Mouse (Mus musculus) limb, embryonic 12.5 days (tissue): Measurements from ENCODE around the gene Scrn1. TPM values are rescaled to one million over a fixed set of nuclear protein-coding genes. Genes with fewer than 3 reads are reported as not detected.

Experiments used
- ATAC-seq: fragments of 200-750 bp; cut with Nextera tagmentation; 2 replicates; pipeline ENCODE4 v1.8.0; 2017; ENCODE audit warnings: low read depth, moderate TSS enrichment; ENCODE audit not compliant: insufficient number of reproducible peaks, insufficient read depth, low FRiP score, low TSS enrichment
- H3K27ac ChIP-seq: fragments of 300-500 bp; sonication (generic); 2 replicates; pipeline ENCODE4 v1.5.1; 2016; ENCODE audit warnings: mild to moderate bottlenecking, moderate library complexity
- H3K27me3 ChIP-seq: fragments of 300-500 bp; sonication (generic); 2 replicates; pipeline ENCODE4 v1.6.1; 2016; ENCODE audit warnings: mild to moderate bottlenecking, moderate library complexity
- H3K36me3 ChIP-seq: fragments of 300-500 bp; sonication (generic); 2 replicates; pipeline ENCODE4 v1.6.1; 2016; ENCODE audit warnings: mild to moderate bottlenecking, moderate library complexity
- H3K4me1 ChIP-seq: fragments of 300-500 bp; sonication (generic); replicated peaks from 2 replicates; pipeline ENCODE4 v1.6.1; 2016
- H3K4me2 ChIP-seq: fragments of 300-500 bp; sonication (generic); 2 replicates; pipeline ENCODE4 v1.6.1; 2016; ENCODE audit warnings: mild to moderate bottlenecking, moderate library complexity
- H3K4me3 ChIP-seq: fragments of 300-500 bp; sonication (generic); replicated peaks from 2 replicates; pipeline ENCODE4 v1.5.1; 2016; ENCODE audit warnings: mild to moderate bottlenecking
- H3K9ac ChIP-seq: fragments of 300-500 bp; sonication (generic); replicated peaks from 2 replicates; pipeline ENCODE4 v1.6.1; 2016; ENCODE audit warnings: mild to moderate bottlenecking, moderate library complexity
- H3K9me3 ChIP-seq: fragments of 300-500 bp; sonication (generic); 2 replicates; pipeline ENCODE4 v1.6.1; 2016; ENCODE audit warnings: mild to moderate bottlenecking, moderate library complexity
- WGBS: fragments of 180-500 bp; shearing (Covaris S2); methylation state at CpG from one replicate; pipeline ENCODE4 v1.1.7; 2016; 5-methylcytosine and 5-hydroxymethylcytosine counted together
- polyA plus RNA-seq: library from polyadenylated mRNA; unstranded; fragments of >200 nt; fragmentation: Nextera tagmentation; extraction: Ambion mirVana; gene quantifications from 2 replicates; pipeline ENCODE4 v1.2.1, GENCODE M21; 2016

The Scrn1 gene
- polyA plus RNA-seq, 1 experiment from 2014 or later: 15.0 TPM

GRCm38 (mm10) chr6:54593766-54594468 lies 27.6 kb upstream of the Scrn1 start:
- no peak overlapping the region for H3K27ac ChIP-seq
- peaks cover 38% of the 10 kb centered on the region for H3K4me1 ChIP-seq
- H3K36me3 ChIP-seq: no peaks in the 10 kb centered on the region
- 58% methylated on average over 8 of the region's 8 CpGs for WGBS
- ATAC-seq: no peak
- no peaks in the 10 kb centered on the region for H3K9me3 ChIP-seq
- no peak overlapping the region for H3K9ac ChIP-seq
- H3K4me3 ChIP-seq: peak overlapping the region; percentile 48
- peak overlapping the region; percentile 71 for H3K4me2 ChIP-seq
- H3K27me3 ChIP-seq: no peaks in the 10 kb centered on the region

- peak overlapping the region; percentile 48 for H3K4me3 ChIP-seq
- H3K4me1 ChIP-seq: peaks cover 38% of the 10 kb centered on the region
- H3K9ac ChIP-seq: peak overlapping the region; percentile 56
- H3K27ac ChIP-seq: no peak overlapping the region
- peak; percentile 73 for ATAC-seq
- H3K4me2 ChIP-seq: peak overlapping the region; percentile 57
- under 1% methylated on average over 20 of the region's 20 CpGs for WGBS
- no peaks in the 10 kb centered on the region for H3K27me3 ChIP-seq
- no peaks in the 10 kb centered on the region for H3K9me3 ChIP-seq
- no peaks in the 10 kb centered on the region for H3K36me3 ChIP-seq
These were observed 26.7 kb upstream of the Scrn1 start for GRCm38 (mm10) chr6:54592938-54593535.

- Histone ChIP-seq H3K27ac (no peak overlapping the region), H3K9me3 (no peaks in the 10 kb centered on the region), H3K4me2 (peak overlapping the region; percentile 57), H3K36me3 (no peaks in the 10 kb centered on the region), H3K27me3 (no peaks in the 10 kb centered on the region), H3K4me1 (peaks cover 32% of the 10 kb centered on the region), H3K9ac (peak overlapping the region; percentile 37), H3K4me3 (peak overlapping the region; percentile 28)
- 59% methylated on average over 6 of the region's 6 CpGs for WGBS
- ATAC-seq: no peak
These were observed 25.5 kb upstream of the Scrn1 start for GRCm38 (mm10) chr6:54591778-54592177.

- H3K4me2 ChIP-seq: no peak overlapping the region
- ATAC-seq: no peak
- H3K27me3 ChIP-seq: no peaks in the 10 kb centered on the region
- no peaks in the 10 kb centered on the region for H3K9me3 ChIP-seq
- peaks cover 21% of the 10 kb centered on the region for H3K4me1 ChIP-seq
- no peaks in the 10 kb centered on the region for H3K36me3 ChIP-seq
- 95% methylated on average over 2 of the region's 2 CpGs for WGBS
- H3K4me3 ChIP-seq: no peak overlapping the region
- H3K27ac ChIP-seq: no peak overlapping the region
- H3K9ac ChIP-seq: no peak overlapping the region
These were observed 24.4 kb upstream of the Scrn1 start for GRCm38 (mm10) chr6:54590691-54591090.

- no peak overlapping the region for H3K4me3 ChIP-seq
- no peaks in the 10 kb centered on the region for H3K9me3 ChIP-seq
- no peak overlapping the region for H3K4me2 ChIP-seq
- H3K9ac ChIP-seq: no peak overlapping the region
- no peak overlapping the region for H3K27ac ChIP-seq
- no peak for ATAC-seq
- 47% methylated on average over 1 of the region's 1 CpGs for WGBS
- peaks cover 17% of the 10 kb centered on the region for H3K4me1 ChIP-seq
- H3K27me3 ChIP-seq: no peaks in the 10 kb centered on the region
- H3K36me3 ChIP-seq: peaks cover 10% of the 10 kb centered on the region; the same call in 1 of the 2 replicates
These were observed 21.9 kb upstream of the Scrn1 start for GRCm38 (mm10) chr6:54588212-54588611.

GRCm38 (mm10) chr6:54587683-54588082 lies 21.4 kb upstream of the Scrn1 start:
- no peak for ATAC-seq
- H3K36me3 ChIP-seq: peaks cover 15% of the 10 kb centered on the region
- H3K4me2 ChIP-seq: no peak overlapping the region
- H3K9ac ChIP-seq: no peak overlapping the region
- WGBS: 71% methylated on average over 4 of the region's 4 CpGs
- no peak overlapping the region for H3K4me3 ChIP-seq
- H3K27me3 ChIP-seq: no peaks in the 10 kb centered on the region
- H3K9me3 ChIP-seq: no peaks in the 10 kb centered on the region
- H3K27ac ChIP-seq: no peak overlapping the region
- H3K4me1 ChIP-seq: peaks cover 17% of the 10 kb centered on the region

GRCm38 (mm10) chr6:54586911-54587310 lies 20.6 kb upstream of the Scrn1 start:
- no peaks in the 10 kb centered on the region for H3K27me3 ChIP-seq
- no peak overlapping the region for H3K4me3 ChIP-seq
- no peak overlapping the region for H3K9ac ChIP-seq
- H3K4me1 ChIP-seq: peaks cover 14% of the 10 kb centered on the region
- H3K36me3 ChIP-seq: peaks cover 21% of the 10 kb centered on the region
- WGBS: 85% methylated on average over 8 of the region's 8 CpGs
- no peak overlapping the region for H3K4me2 ChIP-seq
- no peak overlapping the region for H3K27ac ChIP-seq
- ATAC-seq: no peak
- no peaks in the 10 kb centered on the region for H3K9me3 ChIP-seq

- no peak overlapping the region for H3K4me3 ChIP-seq
- WGBS: 20% methylated on average over 2 of the region's 2 CpGs
- H3K4me2 ChIP-seq: no peak overlapping the region
- no peaks in the 10 kb centered on the region for H3K27me3 ChIP-seq
- H3K27ac ChIP-seq: no peak overlapping the region
- no peak overlapping the region for H3K9ac ChIP-seq
- H3K9me3 ChIP-seq: no peaks in the 10 kb centered on the region
- H3K4me1 ChIP-seq: peaks cover 7% of the 10 kb centered on the region; the same call in 1 of the 2 replicates
- peaks cover 21% of the 10 kb centered on the region for H3K36me3 ChIP-seq
- no peak for ATAC-seq
These were observed 19.9 kb upstream of the Scrn1 start for GRCm38 (mm10) chr6:54586175-54586574.

- no peak for ATAC-seq
These were observed 7.1 kb upstream of the Scrn1 start for GRCm38 (mm10) chr6:54573218-54573955.

GRCm38 (mm10) chr6:54569776-54570175 lies 3.5 kb upstream of the Scrn1 start:
- Histone ChIP-seq H3K4me2 (no peak overlapping the region), H3K9ac (no peak overlapping the region)
- 18% methylated on average over 7 of the region's 7 CpGs for WGBS

More at GRCm38 (mm10) chr6:54573218-54573955, 7.1 kb upstream of the Scrn1 start:
- Histone ChIP-seq H3K9ac (no peak overlapping the region), H3K27me3 (no peaks in the 10 kb centered on the region), H3K4me3 (no peak overlapping the region), H3K27ac (no peak overlapping the region), H3K4me2 (no peak overlapping the region; the same call in 1 of the 2 replicates), H3K9me3 (no peaks in the 10 kb centered on the region), H3K36me3 (0 out of 2 replicates have a peak, but pooled peaks cover 5% of the 10 kb centered on the region), H3K4me1 (peaks cover 10% of the 10 kb centered on the region)
- WGBS: 32% methylated on average over 6 of the region's 6 CpGs

GRCm38 (mm10) chr6:54566546-54566919 lies 244 bp upstream of the Scrn1 start:
- H3K36me3 ChIP-seq: no peaks in the 10 kb centered on the region
- ATAC-seq: no peak
- peak overlapping the region; percentile 53 for H3K4me3 ChIP-seq
- no peaks in the 10 kb centered on the region for H3K9me3 ChIP-seq
- peaks cover 42% of the 10 kb centered on the region for H3K4me1 ChIP-seq
- peak overlapping the region; percentile 86 for H3K4me2 ChIP-seq
- peak overlapping the region; percentile 71 for H3K27ac ChIP-seq
- H3K27me3 ChIP-seq: no peaks in the 10 kb centered on the region; the same call in 1 of the 2 replicates
- H3K9ac ChIP-seq: peak overlapping the region; percentile 62; the same call in 1 of the 2 replicates
- 17% methylated on average over 6 of the region's 6 CpGs for WGBS

More at GRCm38 (mm10) chr6:54569776-54570175, 3.5 kb upstream of the Scrn1 start:
- Histone ChIP-seq H3K4me3 (no peak overlapping the region), H3K27me3 (no peaks in the 10 kb centered on the region; the same call in 1 of the 2 replicates), H3K27ac (no peak overlapping the region), H3K4me1 (peaks cover 44% of the 10 kb centered on the region), H3K36me3 (no peaks in the 10 kb centered on the region), H3K9me3 (no peaks in the 10 kb centered on the region)
- ATAC-seq: no peak
